Mouse (Mus musculus) olfactory bulb, adult 2 months (tissue): ENCODE measurements around the gene Kmt5b.

ENCODE experiments used
- CTCF ChIP-seq: fragments of 200-500 bp; IDR thresholded peaks from 2 replicates; pipeline ENCODE4 v1.5.1; 2012; ENCODE audit warnings: low read depth, mild to moderate bottlenecking, low read length, moderate library complexity; ENCODE audit not compliant: insufficient read depth
- POLR2A ChIP-seq: fragments of 200-500 bp; IDR thresholded peaks from 2 replicates; pipeline ENCODE4 v1.6.1; 2012; ENCODE audit warnings: mild to moderate bottlenecking, low read depth, low read length, moderate library complexity; ENCODE audit not compliant: insufficient read depth

DNA sequence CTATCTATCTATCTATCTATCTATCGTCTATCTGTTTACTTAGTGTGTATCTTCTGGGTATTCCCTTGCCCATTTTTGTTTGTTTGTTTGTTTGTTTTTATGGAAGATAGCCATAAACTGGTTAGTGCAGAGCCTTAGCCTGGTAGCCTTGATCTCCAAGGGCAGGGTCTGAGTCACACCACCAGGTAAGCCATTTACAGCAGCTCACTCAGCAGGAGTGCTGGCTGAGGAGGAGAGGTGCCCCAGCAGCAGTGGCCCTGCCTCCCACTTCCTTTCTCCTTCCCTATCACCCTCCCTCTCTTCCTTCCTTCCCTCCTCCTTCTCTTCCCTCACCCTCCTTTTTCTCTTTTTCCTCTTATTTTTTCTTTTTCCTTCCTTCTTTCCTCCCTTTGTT, 14.0 kb upstream of the Kmt5b start:
- TF ChIP-seq CTCF (no peak), POLR2A (no peak)
